Mouse (Mus musculus): Measurements from ENCODE around the gene E030025P04Rik. TPM values are rescaled to one million over a fixed set of nuclear protein-coding genes. Genes with fewer than 3 reads are reported as not detected.

Gene E030025P04Rik
- polyA plus RNA-seq, 1 experiment = 0.12 TPM

GRCm38 (mm10) chr11:109102646-109103045 is 41.5 kb downstream of the E030025P04Rik start:
- DNase-seq (ENCODE audit: low spot score) = no peak

DNA sequence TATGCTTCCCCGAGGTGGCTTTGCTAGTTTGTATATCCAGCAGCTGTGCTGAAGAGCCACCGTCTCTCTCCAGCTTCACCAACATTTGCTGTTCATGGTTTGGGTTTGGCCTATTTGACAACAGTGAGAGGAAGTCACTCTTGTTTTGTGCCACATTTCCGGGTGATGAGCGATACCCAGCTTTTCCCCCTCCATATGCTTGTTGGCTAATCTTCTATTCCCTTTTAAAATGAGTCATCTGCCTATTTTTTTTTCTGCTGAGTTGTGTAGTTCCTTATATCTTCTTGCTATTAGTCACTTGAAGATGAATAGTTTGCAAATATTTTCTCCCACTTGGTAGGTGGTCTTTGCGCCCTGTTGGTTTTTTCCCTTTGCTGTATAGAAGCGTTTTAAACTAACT is 43.9 kb downstream of the E030025P04Rik start:
- DNase-seq (ENCODE audit: low spot score) = no peak

- no peak for DNase-seq (ENCODE audit: low spot score)
Measured at GRCm38 (mm10) chr11:109091821-109092220, 52.3 kb downstream of the E030025P04Rik start.

Other genes starting within 250 kb of the E030025P04Rik start
- 11.3 and 12.4 TPM in 2 replicates for gene Axin2, start 224.0 kb downstream of the E030025P04Rik start, polyA plus RNA-seq (2012; rRNA removed)
- 1.8 and 1.9 TPM in 2 replicates for gene Rgs9, start 153.8 kb upstream of the E030025P04Rik start, polyA plus RNA-seq (2012; rRNA removed)
- gene Gna13, start 218.5 kb upstream of the E030025P04Rik start, polyA plus RNA-seq (2012; rRNA removed) = 26.0 and 28.9 TPM in 2 replicates